Mouse (Mus musculus): ENCODE measurements around the gene Rap2b.

Rap2b gene

GRCm38 (mm10) chr3:61361338-61361737 lies at the start of gene Rap2b:
Gene Rap2b (plus strand): TSS chr3:61361638.
- DNase-seq (ENCODE audit: low spot score in 2 of 2) = no peak

- DNase-seq (ENCODE audit: low spot score in 2 of 2) = no peak
Measured at GRCm38 (mm10) chr3:61315002-61315401, 46.4 kb upstream of the Rap2b start.

GRCm38 (mm10) chr3:61320031-61320430 lies 41.4 kb upstream of the Rap2b start:
- DNase-seq (ENCODE audit: low spot score in 2 of 2) = peak in 1 of 2 experiments; percentile 12

GRCm38 (mm10) chr3:61321632-61322031 lies 39.8 kb upstream of the Rap2b start:
- no peak for DNase-seq (ENCODE audit: low spot score in 2 of 2)

- DNase-seq (ENCODE audit: low spot score in 2 of 2) = no peak
Measured at GRCm38 (mm10) chr3:61336205-61336604, 25.2 kb upstream of the Rap2b start.

- no peak for DNase-seq (ENCODE audit: low spot score in 2 of 2)
Measured at GRCm38 (mm10) chr3:61337230-61337629, 24.2 kb upstream of the Rap2b start.

GRCm38 (mm10) chr3:61340321-61340720 lies 21.1 kb upstream of the Rap2b start:
- DNase-seq (ENCODE audit: low spot score in 2 of 2) = no peak

- no peak for DNase-seq (ENCODE audit: low spot score in 2 of 2)
Measured at GRCm38 (mm10) chr3:61344031-61344430, 17.4 kb upstream of the Rap2b start.

- DNase-seq (ENCODE audit: low spot score in 2 of 2) = no peak
Measured at GRCm38 (mm10) chr3:61345636-61346035, 15.8 kb upstream of the Rap2b start.

- no peak for DNase-seq (ENCODE audit: low spot score in 2 of 2)
Measured at GRCm38 (mm10) chr3:61348036-61348614, 13.3 kb upstream of the Rap2b start.

GRCm38 (mm10) chr3:61349433-61349832 lies 12.0 kb upstream of the Rap2b start:
- DNase-seq (ENCODE audit: low spot score in 2 of 2) = no peak

GRCm38 (mm10) chr3:61355464-61355863 lies 6.0 kb upstream of the Rap2b start:
- DNase-seq (ENCODE audit: low spot score in 2 of 2) = no peak

GRCm38 (mm10) chr3:61358107-61358506 lies 3.3 kb upstream of the Rap2b start:
- DNase-seq (ENCODE audit: low spot score in 2 of 2) = no peak

GRCm38 (mm10) chr3:61358756-61359293 lies 2.6 kb upstream of the Rap2b start:
- no peak for DNase-seq (ENCODE audit: low spot score in 2 of 2)

- DNase-seq (ENCODE audit: low spot score in 2 of 2) = peak in 1 of 2 experiments; percentile 32
Measured at GRCm38 (mm10) chr3:61362821-61363160, 1.4 kb downstream of the Rap2b start.

GRCm38 (mm10) chr3:61363161-61363988 lies 1.9 kb downstream of the Rap2b start:
- peak; percentile 86 to 88 for DNase-seq (ENCODE audit: low spot score in 2 of 2)

- peak; percentile 83 to 93 for DNase-seq (ENCODE audit: low spot score in 2 of 2)
Measured at GRCm38 (mm10) chr3:61363989-61364660, 2.7 kb downstream of the Rap2b start.

- no peak for DNase-seq (ENCODE audit: low spot score in 2 of 2)
Measured at GRCm38 (mm10) chr3:61364661-61364977, 3.2 kb downstream of the Rap2b start.

- DNase-seq (ENCODE audit: low spot score in 2 of 2) = peak; percentile 37 to 39
Measured at GRCm38 (mm10) chr3:61364978-61365778, 3.7 kb downstream of the Rap2b start.

- DNase-seq (ENCODE audit: low spot score in 2 of 2) = no peak
Measured at GRCm38 (mm10) chr3:61365779-61366373, 4.4 kb downstream of the Rap2b start, which contains the start of gene B430305J03Rik. Gene B430305J03Rik (minus strand): TSS chr3:61365951.

GRCm38 (mm10) chr3:61368446-61368845 lies 7.0 kb downstream of the Rap2b start:
- DNase-seq (ENCODE audit: low spot score in 2 of 2) = no peak
